Mouse (Mus musculus): ENCODE measurements around the gene Atp2a3. TPM values are rescaled to one million over a fixed set of nuclear protein-coding genes. Genes with fewer than 3 reads are reported as not detected.

Gene Atp2a3
- total RNA-seq, 1 experiment from 2014 or later: 240 TPM

- no peak for ATAC-seq (ENCODE audit: extremely low read depth, insufficient number of reproducible peaks, low FRiP score, poor library complexity, severe bottlenecking)
Measured at GRCm38 (mm10) chr11:72996346-72996745, 35.4 kb downstream of the Atp2a3 start.

- ATAC-seq (ENCODE audit: extremely low read depth, insufficient number of reproducible peaks, low FRiP score, poor library complexity, severe bottlenecking): no peak
Measured at GRCm38 (mm10) chr11:72996781-72997180, 35.8 kb downstream of the Atp2a3 start.

- ATAC-seq (ENCODE audit: extremely low read depth, insufficient number of reproducible peaks, low FRiP score, poor library complexity, severe bottlenecking): no peak
Measured at GRCm38 (mm10) chr11:72997529-72998326, 36.8 kb downstream of the Atp2a3 start.

GRCm38 (mm10) chr11:72998771-72999170, 37.8 kb downstream of the Atp2a3 start, which contains the start of gene P2rx1:
Gene P2rx1 (plus strand): TSS chr11:72999103.
- ATAC-seq (ENCODE audit: extremely low read depth, insufficient number of reproducible peaks, low FRiP score, poor library complexity, severe bottlenecking): no peak

- peak; percentile 77 for ATAC-seq (ENCODE audit: extremely low read depth, insufficient number of reproducible peaks, low FRiP score, poor library complexity, severe bottlenecking)
Measured at GRCm38 (mm10) chr11:73001029-73001428, 40.1 kb downstream of the Atp2a3 start.

GRCm38 (mm10) chr11:73006377-73006776, 45.4 kb downstream of the Atp2a3 start:
- peak; percentile 78 for ATAC-seq (ENCODE audit: extremely low read depth, insufficient number of reproducible peaks, low FRiP score, poor library complexity, severe bottlenecking)

- no peak for ATAC-seq (ENCODE audit: extremely low read depth, insufficient number of reproducible peaks, low FRiP score, poor library complexity, severe bottlenecking)
Measured at GRCm38 (mm10) chr11:73007113-73007512, 46.1 kb downstream of the Atp2a3 start.

GRCm38 (mm10) chr11:73007698-73008481, 46.9 kb downstream of the Atp2a3 start:
- ATAC-seq (ENCODE audit: extremely low read depth, insufficient number of reproducible peaks, low FRiP score, poor library complexity, severe bottlenecking): peak; percentile 57

GRCm38 (mm10) chr11:73008826-73009225, 47.9 kb downstream of the Atp2a3 start:
- ATAC-seq (ENCODE audit: extremely low read depth, insufficient number of reproducible peaks, low FRiP score, poor library complexity, severe bottlenecking): no peak

GRCm38 (mm10) chr11:73009531-73010274, 48.7 kb downstream of the Atp2a3 start:
- no peak for ATAC-seq (ENCODE audit: extremely low read depth, insufficient number of reproducible peaks, low FRiP score, poor library complexity, severe bottlenecking)

GRCm38 (mm10) chr11:73013981-73014380, 53.0 kb downstream of the Atp2a3 start:
- ATAC-seq (ENCODE audit: extremely low read depth, insufficient number of reproducible peaks, low FRiP score, poor library complexity, severe bottlenecking): no peak

GRCm38 (mm10) chr11:73014831-73015344, 53.9 kb downstream of the Atp2a3 start:
- no peak for ATAC-seq (ENCODE audit: extremely low read depth, insufficient number of reproducible peaks, low FRiP score, poor library complexity, severe bottlenecking)

GRCm38 (mm10) chr11:73015391-73016102, 54.6 kb downstream of the Atp2a3 start:
- ATAC-seq (ENCODE audit: extremely low read depth, insufficient number of reproducible peaks, low FRiP score, poor library complexity, severe bottlenecking): no peak

GRCm38 (mm10) chr11:73016103-73016420, 55.1 kb downstream of the Atp2a3 start:
- no peak for ATAC-seq (ENCODE audit: extremely low read depth, insufficient number of reproducible peaks, low FRiP score, poor library complexity, severe bottlenecking)

GRCm38 (mm10) chr11:73018471-73019146, 57.6 kb downstream of the Atp2a3 start, which contains the start of gene Camkk1:
Gene Camkk1 (plus strand): TSS chr11:73019008.
- peak; percentile 81 for ATAC-seq (ENCODE audit: extremely low read depth, insufficient number of reproducible peaks, low FRiP score, poor library complexity, severe bottlenecking)

- peak; percentile 59 for ATAC-seq (ENCODE audit: extremely low read depth, insufficient number of reproducible peaks, low FRiP score, poor library complexity, severe bottlenecking)
Measured at GRCm38 (mm10) chr11:73019147-73019795, 58.3 kb downstream of the Atp2a3 start.

GRCm38 (mm10) chr11:73020953-73021800, 60.2 kb downstream of the Atp2a3 start:
- no peak for ATAC-seq (ENCODE audit: extremely low read depth, insufficient number of reproducible peaks, low FRiP score, poor library complexity, severe bottlenecking)
